Mouse (Mus musculus): ENCODE measurements around the gene Qrich2.

GRCm38 (mm10) chr11:116418194-116418840, 47.7 kb downstream of the Qrich2 start:
- TF ChIP-seq POLR2AphosphoS2 (IDR thresholded peaks at IDR 0.05; ENCODE audit: low read depth, low read length), result no peak
- TF ChIP-seq CTCF (conservative IDR thresholded peaks at IDR 0.05 in 1 of 2, IDR thresholded peaks at IDR 0.05 in 1 of 2; ENCODE audit: low read depth in 2 of 2, low read length in 2 of 2), result no peak; a peak in 1 of 4 replicates
- no peak; the same call in none of the 2 replicates for TF ChIP-seq POLR2A (IDR thresholded peaks at IDR 0.05; ENCODE audit: low read depth, low read length)
- no peak; the same call in 1 of the 2 replicates for TF ChIP-seq NELFE (IDR thresholded peaks at IDR 0.05; ENCODE audit: low read depth, low read length)
- peak; percentile 89 for TF ChIP-seq EP300 (IDR thresholded peaks at IDR 0.05; ENCODE audit: low read length)
- TF ChIP-seq CHD1 (IDR thresholded peaks at IDR 0.05; ENCODE audit: low read depth, low read length), result no peak; the same call in 1 of the 2 replicates
- peak; percentile 91 for TF ChIP-seq MYC (IDR thresholded peaks at IDR 0.05; ENCODE audit: low read depth, low read length)
- TF ChIP-seq ELF1 (IDR thresholded peaks at IDR 0.05; ENCODE audit: low read depth, low read length), result peak; percentile 51; the same call in 1 of the 2 replicates
- peak; percentile 91 for TF ChIP-seq BHLHE40 (IDR thresholded peaks at IDR 0.05; ENCODE audit: low read depth, low read length)

All from CH12.LX (cell line).